8 mouse cellular contexts compared by ENCODE assay signal in genomic region chr2:105673631-105674060, GRCm38 (mm10). TPM values are rescaled to one million over a fixed set of nuclear protein-coding genes. Genes with fewer than 3 reads are reported as not detected.
DNase-seq lines count a peak whose midpoint lies in the region; ATAC-seq and TF ChIP-seq lines count a peak whose summit lies in the region.

No protein-coding gene starts in this region.

- H3K36me3 ChIP-seq in kidney, embryonic 16.5 days (ENCODE audit: insufficient read depth, low read length), result no peaks in the 10 kb centered on the region
- no peaks in the 10 kb centered on the region for H3K36me3 ChIP-seq in heart, embryonic 14.5 days (ENCODE audit: control insufficient read depth, insufficient read depth, low read length)
- H3K36me3 ChIP-seq in liver, postnatal 0 days (replicated peaks; ENCODE audit: insufficient read depth, low read length), result no peaks in the 10 kb centered on the region

- no peak for ATAC-seq in kidney, embryonic 16.5 days (ENCODE audit: low FRiP score, low TSS enrichment)
- no peak for ATAC-seq in heart, embryonic 14.5 days (ENCODE audit: insufficient number of reproducible peaks, insufficient read depth, low FRiP score, low read depth)
- ATAC-seq in liver, postnatal 0 days, result no peak

- peaks cover 33% of the 10 kb centered on the region for H3K4me1 ChIP-seq in kidney, embryonic 16.5 days (ENCODE audit: insufficient read depth, low read length)
- H3K4me1 ChIP-seq in heart, embryonic 14.5 days (ENCODE audit: control insufficient read depth in 2 of 2, insufficient read depth in 2 of 2, low read length in 2 of 2), result peaks cover 17 to 33% of the 10 kb centered on the region in 2 experiments; a peak in 3 of 4 replicates
- H3K4me1 ChIP-seq in liver, postnatal 0 days (ENCODE audit: insufficient read depth), result peaks cover 24% of the 10 kb centered on the region

- H3K9ac ChIP-seq in kidney, embryonic 16.5 days (replicated peaks; ENCODE audit: low read length), result no peak overlapping the region
- no peak overlapping the region for H3K9ac ChIP-seq in heart, embryonic 14.5 days (ENCODE audit: low read length)
- no peak overlapping the region for H3K9ac ChIP-seq in liver, postnatal 0 days (replicated peaks)

- H3K27ac ChIP-seq in kidney, embryonic 16.5 days (ENCODE audit: low read length), result no peak overlapping the region
- H3K27ac ChIP-seq in heart, embryonic 14.5 days (replicated peaks in 1 of 2; ENCODE audit: control insufficient read depth in 1 of 2, insufficient read depth in 1 of 2, low read depth in 2 of 2, low read length in 2 of 2), result no peak overlapping the region
- no peak overlapping the region for H3K27ac ChIP-seq in liver, postnatal 0 days (ENCODE audit: low read depth)

- 0 out of 2 replicates have a peak overlapping the region, but pooled peaks have one; percentile 13 for H3K4me2 ChIP-seq in kidney, embryonic 16.5 days (replicated peaks; ENCODE audit: low read depth, low read length)
- H3K4me2 ChIP-seq in heart, embryonic 14.5 days (ENCODE audit: low read length), result peak overlapping the region; percentile 70
- peak overlapping the region; percentile 74 for H3K4me2 ChIP-seq in liver, postnatal 0 days (ENCODE audit: low read depth, low read length)

- no peaks in the 10 kb centered on the region for H3K9me3 ChIP-seq in kidney, embryonic 16.5 days (ENCODE audit: low read length)
- H3K9me3 ChIP-seq in heart, embryonic 14.5 days (ENCODE audit: control insufficient read depth, low read length), result no peaks in the 10 kb centered on the region
- H3K9me3 ChIP-seq in liver, postnatal 0 days (ENCODE audit: low read length), result no peaks in the 10 kb centered on the region

- DNase-seq in kidney, postnatal 36 days, result no peak
- DNase-seq in cerebellum, postnatal 36 days, result peak; percentile 75 to 83
- no peak for DNase-seq in liver, postnatal 0 days
- no peak for DNase-seq in frontal cortex, postnatal 10 days (ENCODE audit: low spot score in 2 of 2)
- DNase-seq in spleen, postnatal 14 days (ENCODE audit: low spot score in 2 of 2), result no peak
- DNase-seq in left cerebral cortex, adult 11 months (ENCODE audit: low spot score), result no peak

- 2% methylated on average over 10 of the region's 10 CpGs for WGBS in kidney, embryonic 16.5 days
- WGBS in heart, embryonic 14.5 days, result 2% methylated on average over 10 of the region's 10 CpGs
- 4% methylated on average over 10 of the region's 10 CpGs for WGBS in liver, postnatal 0 days (ENCODE audit: insufficient replicate concordance)

- peak overlapping the region; percentile 26 for H3K4me3 ChIP-seq in kidney, embryonic 16.5 days (ENCODE audit: low read length)
- H3K4me3 ChIP-seq in heart, embryonic 14.5 days (ENCODE audit: control insufficient read depth in 1 of 2, insufficient read depth in 1 of 2, low read depth in 1 of 2, low read length in 2 of 2), result peak overlapping the region; percentile 7 to 44; a peak in 3 of 4 replicates
- peak overlapping the region; percentile 43 for H3K4me3 ChIP-seq in liver, postnatal 0 days (ENCODE audit: low read depth, low read length)

- peaks cover 99% of the 10 kb centered on the region for H3K27me3 ChIP-seq in kidney, embryonic 16.5 days (ENCODE audit: insufficient read depth, low read length)
- peaks cover 94% of the 10 kb centered on the region for H3K27me3 ChIP-seq in heart, embryonic 14.5 days (ENCODE audit: control insufficient read depth, insufficient read depth, low read length)
- H3K27me3 ChIP-seq in liver, postnatal 0 days (ENCODE audit: insufficient read depth, low read length), result peaks cover 97% of the 10 kb centered on the region

- TF ChIP-seq EP300 in liver, postnatal 0 days (IDR thresholded peaks at IDR 0.05; ENCODE audit: low read depth), result no peak

- TF ChIP-seq CTCF in liver, postnatal 0 days (IDR thresholded peaks at IDR 0.05; ENCODE audit: low read depth), result no peak

RNA-seq across cellular contexts. Expression of gene Pax6, which starts 4.9 kb away (rescaled TPM):
- polyA plus RNA-seq in kidney, embryonic 16.5 days (2015; fragmentation: Nextera tagmentation; extraction: Ambion mirVana), result 0.09 and 0.13 TPM in 2 replicates
- 0.12 and 0.23 TPM in 2 replicates for polyA plus RNA-seq in heart, embryonic 14.5 days (2014; fragmentation: Nextera tagmentation; extraction: Ambion mirVana)
- polyA plus RNA-seq in liver, postnatal 0 days (2015; fragmentation: Nextera tagmentation; extraction: Ambion mirVana), result not detected in 2 replicates

Comparison
In these comparisons a context has a peak if more than half of its experiments do, and no peak if none do; other contexts are left out.
1. H3K4me2 ChIP-seq: peak in every context shown above with its lines; median percentile 74 in liver, postnatal 0 days; 70 in heart, embryonic 14.5 days; 13 in kidney, embryonic 16.5 days.
2. DNase-seq: peak in cerebellum, postnatal 36 days (2 of 2); none in kidney, postnatal 36 days (0 of 2), liver, postnatal 0 days (single experiment), frontal cortex, postnatal 10 days (0 of 2), spleen, postnatal 14 days (0 of 2) and left cerebral cortex, adult 11 months (single experiment).
3. Peak in every context shown above with its lines, with median percentiles within 50 percentile points of each other: H3K4me3 ChIP-seq.